Mouse (Mus musculus) embryonic fibroblast, embryonic 13.5 days (primary cell): Measurements from ENCODE around the gene Nr3c2.

Experiments
- CTCF ChIP-seq: IDR thresholded peaks from 2 replicates; pipeline ENCODE4 v1.5.1; 2011; ENCODE audit warnings: mild to moderate bottlenecking, control low read depth, low read length, moderate library complexity, borderline replicate concordance; ENCODE audit not compliant: insufficient read depth
- POLR2A ChIP-seq: IDR thresholded peaks from 2 replicates; pipeline ENCODE4 v1.6.1; 2011; ENCODE audit warnings: low read depth, mild to moderate bottlenecking, control low read depth, low read length, moderate library complexity

GRCm38 (mm10) chr8:76919546-76919945 is 20.3 kb downstream of the Nr3c2 start:
- TF ChIP-seq CTCF, result no peak
- TF ChIP-seq POLR2A, result no peak
